Mouse (Mus musculus) embryo, embryonic 9.5 days (tissue): Measurements from ENCODE around the gene Dlgap1.

Source experiments
- DNase-seq: peaks from one replicate; pipeline ENCODE4 v3.0.0-alpha.2; 2017; ENCODE audit errors: extremely low spot score

Dlgap1 gene

GRCm38 (mm10) chr17:70754638-70755037 is 785.8 kb downstream of the Dlgap1 start:
- DNase-seq = no peak

GRCm38 (mm10) chr17:70755039-70755668 is 786.3 kb downstream of the Dlgap1 start:
- peak; percentile 92 for DNase-seq

- peak; percentile 61 for DNase-seq
Observed at GRCm38 (mm10) chr17:70755669-70756263, 786.9 kb downstream of the Dlgap1 start.

DNA sequence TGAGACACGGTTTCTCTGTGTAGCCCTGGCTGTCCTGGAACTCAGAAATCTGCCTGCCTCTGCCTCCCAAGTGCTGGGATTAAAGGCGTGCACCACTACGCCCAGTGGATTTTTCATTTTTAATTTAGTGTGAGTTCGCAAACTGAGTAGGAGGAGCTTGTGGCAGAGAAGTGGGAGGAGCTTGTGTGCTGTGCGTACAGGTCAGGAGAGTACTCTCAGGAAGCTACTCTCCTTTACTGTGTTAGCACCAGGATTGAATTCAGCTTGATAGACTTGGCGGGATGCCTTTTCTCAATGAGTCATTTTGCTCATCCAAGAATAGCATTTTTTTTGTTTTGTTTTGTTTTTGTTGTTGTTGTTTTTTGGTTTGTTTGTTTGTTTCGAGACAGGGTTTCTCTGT is 793.1 kb downstream of the Dlgap1 start:
- DNase-seq = no peak

- DNase-seq = no peak
Observed at GRCm38 (mm10) chr17:70762634-70763033, 793.8 kb downstream of the Dlgap1 start.

GRCm38 (mm10) chr17:70765337-70765736 is 796.5 kb downstream of the Dlgap1 start:
- no peak for DNase-seq

DNA sequence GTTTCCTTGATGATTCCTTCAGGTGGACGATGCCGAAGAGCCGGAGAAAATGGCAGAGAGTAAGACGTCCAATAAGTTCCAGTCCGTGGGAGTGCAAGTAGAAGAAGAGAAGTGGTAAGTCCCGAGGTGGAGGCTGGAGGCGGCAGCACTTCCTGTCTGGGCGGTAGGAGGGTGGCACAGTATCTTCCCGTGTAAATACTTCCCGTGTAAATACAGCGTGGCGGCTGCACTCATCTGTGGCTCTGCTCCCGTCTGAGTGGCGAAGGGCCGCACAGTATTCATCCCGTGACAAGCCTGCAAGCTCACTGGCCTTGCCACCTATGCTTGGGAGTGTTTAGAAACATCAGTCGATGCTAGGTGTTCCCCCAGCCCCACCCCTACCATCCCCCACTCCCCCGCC is 797.1 kb downstream of the Dlgap1 start:
- DNase-seq = no peak

GRCm38 (mm10) chr17:70772120-70772899 is 803.4 kb downstream of the Dlgap1 start:
- no peak for DNase-seq

- DNase-seq = no peak
Observed at GRCm38 (mm10) chr17:70779770-70780169, 810.9 kb downstream of the Dlgap1 start.

- peak; percentile 48 for DNase-seq
Observed at GRCm38 (mm10) chr17:70780726-70781689, 812.1 kb downstream of the Dlgap1 start.

GRCm38 (mm10) chr17:70783273-70783672 is 814.4 kb downstream of the Dlgap1 start:
- DNase-seq = no peak

- no peak for DNase-seq
Observed at GRCm38 (mm10) chr17:70787366-70787765, 818.5 kb downstream of the Dlgap1 start.

DNA sequence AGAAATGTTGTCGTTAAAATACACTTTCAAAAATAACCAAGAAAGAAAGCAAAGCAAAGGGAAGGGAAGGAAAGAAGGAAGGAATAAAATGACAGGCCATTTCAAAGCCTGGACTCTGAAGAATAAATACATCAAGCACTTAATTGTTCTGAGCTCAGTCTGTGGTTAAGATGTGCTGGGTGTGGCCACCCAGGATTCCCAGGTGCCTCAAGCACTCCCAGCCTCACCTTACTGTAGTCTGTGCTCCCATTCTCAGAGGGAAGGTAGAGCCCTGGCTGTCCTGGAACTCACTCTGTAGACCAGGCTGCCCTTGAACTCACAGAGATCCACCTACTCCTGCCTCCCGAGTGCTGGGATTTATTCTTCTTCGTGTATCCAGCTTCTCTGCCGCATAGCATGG is 821.9 kb downstream of the Dlgap1 start:
- no peak for DNase-seq

GRCm38 (mm10) chr17:70791596-70792275 is 822.9 kb downstream of the Dlgap1 start:
- no peak for DNase-seq

DNA sequence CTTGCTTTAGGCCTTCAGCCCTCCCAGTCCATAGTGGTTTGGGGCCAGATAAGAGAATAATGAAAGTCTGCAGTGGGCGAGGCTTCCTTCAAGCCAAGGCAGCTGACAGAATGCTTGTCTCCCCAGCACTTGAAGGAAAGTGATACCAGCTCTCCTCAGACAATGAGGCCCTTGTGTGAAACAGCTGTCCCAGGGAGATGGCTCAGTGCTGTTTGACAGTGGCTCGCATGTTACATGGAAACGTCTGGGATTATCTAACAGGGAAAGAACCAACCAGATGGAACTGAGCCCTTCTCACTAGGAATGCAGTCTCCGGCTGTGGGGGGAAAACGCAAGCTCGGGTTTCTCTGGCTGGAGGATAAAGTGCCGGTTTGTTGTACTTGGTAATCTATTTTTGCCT is 825.4 kb downstream of the Dlgap1 start:
- peak; percentile 61 for DNase-seq

GRCm38 (mm10) chr17:70794722-70795121 is 825.8 kb downstream of the Dlgap1 start:
- no peak for DNase-seq

DNA sequence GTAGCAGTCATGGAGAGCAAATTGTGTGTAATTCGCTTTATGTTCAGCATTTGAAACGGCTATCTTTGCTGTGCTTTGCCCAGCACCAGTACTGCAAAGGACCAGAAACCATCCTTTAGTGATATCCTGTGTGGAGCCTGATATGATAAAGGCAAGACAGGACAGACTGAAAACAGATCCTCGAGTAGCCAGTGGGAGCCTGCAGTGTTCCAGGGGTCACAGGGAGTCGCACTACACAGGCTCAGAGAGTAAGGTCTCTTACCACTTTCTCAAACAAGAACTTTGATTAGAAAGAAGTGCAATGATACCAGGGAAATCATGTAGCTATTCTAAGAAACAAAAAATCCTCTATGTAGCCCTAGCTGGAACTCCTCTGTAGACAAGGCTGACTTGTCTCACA is 826.3 kb downstream of the Dlgap1 start:
- DNase-seq = no peak

DNA sequence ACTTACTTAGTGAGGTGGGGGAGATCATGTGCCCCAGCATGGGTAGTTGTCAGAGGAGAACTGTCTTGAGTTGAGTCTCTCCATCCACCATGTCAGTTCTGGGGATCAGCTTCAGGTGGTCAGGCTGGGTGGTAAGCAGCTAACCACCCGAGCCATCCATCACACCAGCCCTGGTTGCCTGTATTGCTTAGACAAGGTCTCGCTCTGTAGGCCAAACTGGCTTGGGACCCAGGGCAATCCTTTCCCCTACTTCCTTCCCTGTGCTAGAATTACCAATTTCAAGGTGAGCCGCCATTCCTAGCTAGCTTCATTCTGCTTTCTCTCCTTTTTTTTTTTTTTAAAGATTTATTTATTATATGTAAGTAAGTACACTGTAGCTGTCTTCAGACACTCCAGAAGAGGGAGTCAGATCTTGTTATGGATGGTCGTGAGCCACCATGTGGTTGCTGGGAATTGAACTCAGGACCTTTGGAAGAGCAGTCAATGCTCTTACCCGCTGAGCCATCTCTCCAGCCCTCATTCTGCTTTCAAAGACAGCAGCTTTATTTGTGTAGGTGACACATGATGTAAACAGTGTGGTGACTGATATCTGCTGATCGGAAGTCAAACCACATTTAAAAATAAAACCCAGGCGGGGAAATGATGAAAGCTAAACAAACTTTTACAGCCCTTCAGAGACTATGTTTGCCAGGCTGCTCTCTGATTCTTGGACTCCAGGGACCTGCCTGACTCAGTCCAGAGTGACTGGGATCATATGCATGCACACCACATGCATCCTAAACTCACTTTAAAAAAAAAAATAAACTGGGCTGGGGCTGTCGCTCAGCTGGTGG is 828.3 kb downstream of the Dlgap1 start:
- no peak for DNase-seq

- no peak for DNase-seq
Observed at GRCm38 (mm10) chr17:70797773-70798045, 828.8 kb downstream of the Dlgap1 start.

DNA sequence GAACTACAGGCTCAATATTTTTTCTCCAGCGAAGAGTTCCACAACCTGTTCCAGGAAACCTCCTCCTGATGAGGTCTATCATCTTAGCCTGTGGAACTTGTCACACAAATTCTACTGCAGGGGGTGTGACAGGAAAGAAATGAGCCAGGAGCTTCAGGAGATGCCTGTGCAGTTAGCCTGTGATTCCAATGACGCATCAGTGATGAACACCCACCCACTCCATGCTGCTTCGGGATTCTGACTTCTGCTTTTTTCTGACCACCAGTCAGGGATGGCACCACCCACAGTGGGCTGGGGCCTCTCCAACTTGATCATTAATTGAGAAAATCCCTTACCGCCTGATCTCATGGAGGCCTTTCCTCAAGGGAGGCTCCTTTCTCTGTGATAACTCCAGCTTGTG is 830.4 kb downstream of the Dlgap1 start:
- DNase-seq = no peak

GRCm38 (mm10) chr17:70802022-70802421 is 833.1 kb downstream of the Dlgap1 start:
- no peak for DNase-seq
